Mouse (Mus musculus) adrenal gland, postnatal 25 days (tissue): ENCODE measurements around the gene Rad51b. TPM values are rescaled to one million over a fixed set of nuclear protein-coding genes. Genes with fewer than 3 reads are reported as not detected.

Experiments
- DNase-seq: peaks from one replicate; pipeline ENCODE4 v3.0.0; 2021; ENCODE audit warnings: mixed read lengths
- total RNA-seq: library from RNA; stranded (reverse); gene quantifications from 2 replicates; pipeline ENCODE4 v1.2.3, GENCODE M21; 2021

The Rad51b gene
- total RNA-seq, 1 experiment from 2014 or later, result 1.3 TPM

GRCm38 (mm10) chr12:79648812-79649700 is 352.0 kb downstream of the Rad51b start:
- no peak for DNase-seq

- DNase-seq, result no peak
Measured at GRCm38 (mm10) chr12:79649796-79650195, 352.7 kb downstream of the Rad51b start.

- no peak for DNase-seq
Measured at GRCm38 (mm10) chr12:79655138-79655537, 358.1 kb downstream of the Rad51b start.

- DNase-seq, result no peak
Measured at GRCm38 (mm10) chr12:79658861-79659260, 361.8 kb downstream of the Rad51b start.

- peak; percentile 42 for DNase-seq
Measured at GRCm38 (mm10) chr12:79661270-79661669, 364.2 kb downstream of the Rad51b start.

- DNase-seq, result no peak
Measured at GRCm38 (mm10) chr12:79663131-79663892, 366.2 kb downstream of the Rad51b start.

- DNase-seq, result no peak
Measured at GRCm38 (mm10) chr12:79663893-79664574, 367.0 kb downstream of the Rad51b start.

GRCm38 (mm10) chr12:79674846-79675439 is 377.9 kb downstream of the Rad51b start:
- no peak for DNase-seq

GRCm38 (mm10) chr12:79675440-79676176 is 378.5 kb downstream of the Rad51b start:
- no peak for DNase-seq

- no peak for DNase-seq
Measured at GRCm38 (mm10) chr12:79676251-79676650, 379.2 kb downstream of the Rad51b start.

- no peak for DNase-seq
Measured at GRCm38 (mm10) chr12:79676896-79677295, 379.8 kb downstream of the Rad51b start.

- DNase-seq, result no peak
Measured at GRCm38 (mm10) chr12:79679251-79679901, 382.3 kb downstream of the Rad51b start.

- DNase-seq, result no peak
Measured at GRCm38 (mm10) chr12:79679941-79680697, 383.0 kb downstream of the Rad51b start.

GRCm38 (mm10) chr12:79680698-79681072 is 383.6 kb downstream of the Rad51b start:
- no peak for DNase-seq

- no peak for DNase-seq
Measured at GRCm38 (mm10) chr12:79681571-79681970, 384.5 kb downstream of the Rad51b start.

- DNase-seq, result no peak
Measured at GRCm38 (mm10) chr12:79683350-79683749, 386.3 kb downstream of the Rad51b start.

- DNase-seq, result no peak
Measured at GRCm38 (mm10) chr12:79683759-79684158, 386.7 kb downstream of the Rad51b start.

GRCm38 (mm10) chr12:79684338-79684737 is 387.3 kb downstream of the Rad51b start:
- no peak for DNase-seq

GRCm38 (mm10) chr12:79686594-79687325 is 389.7 kb downstream of the Rad51b start:
- DNase-seq, result no peak
